Mouse (Mus musculus) CH12.LX (cell line): ENCODE results near the gene Lonp2.

Experiments used
- BHLHE40 ChIP-seq: IDR thresholded peaks from 2 replicates; pipeline ENCODE4 v1.6.1; 2011; ENCODE audit warnings: mild to moderate bottlenecking, low read depth, low read length, improper control_type of control experiment
- CTCF ChIP-seq, 2 experiments: IDR thresholded peaks in 1 of 2; conservative IDR thresholded peaks in 1 of 2; 2 replicates each; pipeline ENCODE4 v1.5.1; 2011 to 2012; ENCODE audit warnings: low read depth in 2 of 2, low read length in 2 of 2, improper control_type of control experiment in 1 of 2, inconsistent platforms in 1 of 2, mild to moderate bottlenecking in 1 of 2, moderate library complexity in 1 of 2
- POLR2A ChIP-seq: IDR thresholded peaks from 2 replicates; pipeline ENCODE4 v1.6.1; 2011; ENCODE audit warnings: low read depth, mild to moderate bottlenecking, improper control_type of control experiment, low read length
- SMC3 ChIP-seq: IDR thresholded peaks from 2 replicates; pipeline ENCODE4 v1.6.1; 2011; ENCODE audit warnings: low read depth, low read length, improper control_type of control experiment
- UBTF ChIP-seq: IDR thresholded peaks from 2 replicates; pipeline ENCODE4 v1.6.1; 2012; ENCODE audit warnings: low read depth, mild to moderate bottlenecking, inconsistent platforms, low read length, improper control_type of control experiment, moderate library complexity

DNA sequence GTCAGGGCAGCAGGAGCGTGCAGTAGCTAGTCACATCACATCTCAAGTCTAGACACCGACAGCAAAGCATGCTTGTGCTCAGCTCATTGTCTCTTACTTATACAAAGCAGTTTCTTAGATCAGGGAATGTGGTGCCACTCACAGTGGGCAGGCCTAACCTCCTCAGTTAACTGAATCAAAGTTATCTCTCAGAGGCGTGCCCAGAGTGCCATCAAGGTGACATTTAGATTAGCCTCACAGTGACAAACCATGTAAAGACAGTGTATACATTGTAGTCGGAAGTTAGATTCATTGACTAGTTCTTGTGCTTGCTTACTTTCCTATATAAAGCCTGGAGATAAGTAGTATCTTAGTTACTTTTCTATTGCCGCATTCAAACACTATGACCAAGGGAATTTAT lies 6.4 kb downstream of the Lonp2 start:
- TF ChIP-seq SMC3: no peak
- no peak for TF ChIP-seq POLR2A
- no peak for TF ChIP-seq UBTF
- TF ChIP-seq CTCF (conservative IDR thresholded peaks at IDR 0.05 in 1 of 2, IDR thresholded peaks at IDR 0.05 in 1 of 2; ENCODE audit: low read depth in 2 of 2, low read length in 2 of 2): no peak
- TF ChIP-seq BHLHE40: no peak
